Mouse (Mus musculus) midbrain, embryonic 16.5 days (tissue): ENCODE measurements around the gene Myo1b. TPM values are rescaled to one million over a fixed set of nuclear protein-coding genes. Genes with fewer than 3 reads are reported as not detected.

Source experiments
- ATAC-seq: fragments of 200-750 bp; cut with Nextera tagmentation; 2 replicates; pipeline ENCODE4 v1.8.0; 2017; ENCODE audit warnings: moderate TSS enrichment
- H3K27ac ChIP-seq: fragments of 300-500 bp; sonication (generic); 2 replicates; pipeline ENCODE4 v1.5.1; 2014; ENCODE audit warnings: mild to moderate bottlenecking, low read length, mixed read lengths
- H3K27me3 ChIP-seq: fragments of 300-500 bp; sonication (generic); 2 replicates; pipeline ENCODE4 v1.6.1; 2014; ENCODE audit warnings: low read depth, low read length, mixed read lengths; ENCODE audit not compliant: control insufficient read depth, insufficient read depth
- H3K36me3 ChIP-seq: fragments of 300-500 bp; sonication (generic); 2 replicates; pipeline ENCODE4 v1.6.1; 2014; ENCODE audit warnings: mild to moderate bottlenecking, low read length, moderate library complexity, mixed read lengths; ENCODE audit not compliant: control insufficient read depth, insufficient read depth
- H3K4me1 ChIP-seq: fragments of 300-500 bp; sonication (generic); 2 replicates; pipeline ENCODE4 v1.6.1; 2014; ENCODE audit warnings: mild to moderate bottlenecking, low read length, mixed read lengths; ENCODE audit not compliant: control insufficient read depth, insufficient read depth
- H3K4me2 ChIP-seq: fragments of 300-500 bp; sonication (generic); 2 replicates; pipeline ENCODE4 v1.6.1; 2014; ENCODE audit warnings: mild to moderate bottlenecking, low read length, mixed read lengths
- H3K4me3 ChIP-seq: fragments of 300-500 bp; sonication (generic); 2 replicates; pipeline ENCODE4 v1.5.1; 2014; ENCODE audit warnings: low read depth, mild to moderate bottlenecking, low read length, moderate library complexity, mixed read lengths
- H3K9ac ChIP-seq: fragments of 300-500 bp; sonication (generic); 2 replicates; pipeline ENCODE4 v1.6.1; 2014; ENCODE audit warnings: low read depth, low read length, mixed read lengths
- H3K9me3 ChIP-seq: fragments of 300-500 bp; sonication (generic); replicated peaks from 2 replicates; pipeline ENCODE4 v1.6.1; 2014; ENCODE audit warnings: mild to moderate bottlenecking, low read length, mixed read lengths; ENCODE audit not compliant: control insufficient read depth, poor library complexity, severe bottlenecking
- WGBS: fragments of 180-500 bp; shearing (Covaris S2); extraction: QIAGEN DNeasy Blood & Tissue Kit; methylation state at CpG from one replicate; pipeline ENCODE4 v1.1.7; 2014; 5-methylcytosine and 5-hydroxymethylcytosine counted together
- polyA plus RNA-seq: library from polyadenylated mRNA; unstranded; fragments of >200 nt; fragmentation: Nextera tagmentation; extraction: Ambion mirVana; gene quantifications from 2 replicates; pipeline ENCODE4 v1.2.1, GENCODE M21; 2015

The Myo1b gene
- polyA plus RNA-seq, 1 experiment from 2014 or later = 57.6 TPM

- Histone ChIP-seq H3K27ac (no peak overlapping the region), H3K4me1 (peaks cover 2% of the 10 kb centered on the region; the same call in 1 of the 2 replicates), H3K4me2 (no peak overlapping the region), H3K9me3 (no peaks in the 10 kb centered on the region), H3K27me3 (no peaks in the 10 kb centered on the region), H3K9ac (no peak overlapping the region), H3K4me3 (no peak overlapping the region), H3K36me3 (no peaks in the 10 kb centered on the region)
- ATAC-seq = no peak
- 67% methylated on average over 9 of the region's 9 CpGs for WGBS
These were observed 27.6 kb downstream of the Myo1b start for GRCm38 (mm10) chr1:51888046-51888813.

- Histone ChIP-seq H3K27me3 (no peaks in the 10 kb centered on the region), H3K27ac (no peak overlapping the region), H3K9ac (no peak overlapping the region), H3K36me3 (no peaks in the 10 kb centered on the region), H3K9me3 (no peaks in the 10 kb centered on the region), H3K4me3 (no peak overlapping the region), H3K4me2 (no peak overlapping the region), H3K4me1 (peaks cover 2% of the 10 kb centered on the region; the same call in 1 of the 2 replicates)
- WGBS = 80% methylated on average over 8 of the region's 8 CpGs
- no peak for ATAC-seq
These were observed 30.4 kb downstream of the Myo1b start for GRCm38 (mm10) chr1:51885356-51885983.

- no peak overlapping the region for H3K9ac ChIP-seq
- H3K4me2 ChIP-seq = no peak overlapping the region
- H3K4me3 ChIP-seq = no peak overlapping the region
- H3K27me3 ChIP-seq = no peaks in the 10 kb centered on the region
- WGBS = 97% methylated on average over 2 of the region's 2 CpGs
- H3K36me3 ChIP-seq = no peaks in the 10 kb centered on the region
- ATAC-seq = no peak
- H3K27ac ChIP-seq = no peak overlapping the region
- H3K9me3 ChIP-seq = no peaks in the 10 kb centered on the region
- peaks cover 8% of the 10 kb centered on the region; the same call in 1 of the 2 replicates for H3K4me1 ChIP-seq
These were observed 32.7 kb downstream of the Myo1b start for GRCm38 (mm10) chr1:51883211-51883610.

GRCm38 (mm10) chr1:51882752-51883151, 33.1 kb downstream of the Myo1b start:
- no peaks in the 10 kb centered on the region for H3K27me3 ChIP-seq
- no peaks in the 10 kb centered on the region for H3K9me3 ChIP-seq
- no peaks in the 10 kb centered on the region for H3K36me3 ChIP-seq
- no peak overlapping the region for H3K4me3 ChIP-seq
- no peak overlapping the region for H3K4me2 ChIP-seq
- WGBS = 97% methylated on average over 10 of the region's 10 CpGs
- no peak for ATAC-seq
- peaks cover 6% of the 10 kb centered on the region; the same call in 1 of the 2 replicates for H3K4me1 ChIP-seq
- no peak overlapping the region for H3K9ac ChIP-seq
- no peak overlapping the region for H3K27ac ChIP-seq

- no peak overlapping the region for H3K9ac ChIP-seq
- WGBS = 61% methylated on average over 12 of the region's 12 CpGs
- H3K27ac ChIP-seq = no peak overlapping the region
- ATAC-seq = no peak
- H3K4me1 ChIP-seq = peaks cover 6% of the 10 kb centered on the region; the same call in 1 of the 2 replicates
- H3K4me2 ChIP-seq = no peak overlapping the region
- H3K9me3 ChIP-seq = no peaks in the 10 kb centered on the region
- H3K27me3 ChIP-seq = no peaks in the 10 kb centered on the region
- no peak overlapping the region for H3K4me3 ChIP-seq
- no peaks in the 10 kb centered on the region for H3K36me3 ChIP-seq
These were observed 35.7 kb downstream of the Myo1b start for GRCm38 (mm10) chr1:51879927-51880814.

GRCm38 (mm10) chr1:51879333-51879770, 36.5 kb downstream of the Myo1b start:
- H3K4me2 ChIP-seq = no peak overlapping the region
- no peak overlapping the region for H3K4me3 ChIP-seq
- H3K4me1 ChIP-seq = peaks cover 6% of the 10 kb centered on the region; the same call in 1 of the 2 replicates
- no peak overlapping the region for H3K9ac ChIP-seq
- H3K27me3 ChIP-seq = no peaks in the 10 kb centered on the region
- H3K36me3 ChIP-seq = no peaks in the 10 kb centered on the region
- H3K27ac ChIP-seq = no peak overlapping the region
- no peak for ATAC-seq
- 16% methylated on average over 9 of the region's 9 CpGs for WGBS
- H3K9me3 ChIP-seq = no peaks in the 10 kb centered on the region

GRCm38 (mm10) chr1:51875462-51876225, 40.2 kb downstream of the Myo1b start:
- Histone ChIP-seq H3K27ac (no peak overlapping the region), H3K4me3 (no peak overlapping the region), H3K27me3 (no peaks in the 10 kb centered on the region), H3K9ac (no peak overlapping the region), H3K4me2 (no peak overlapping the region), H3K4me1 (peaks cover 10% of the 10 kb centered on the region; the same call in 1 of the 2 replicates), H3K9me3 (no peaks in the 10 kb centered on the region), H3K36me3 (no peaks in the 10 kb centered on the region)
- WGBS = 92% methylated on average over 15 of the region's 15 CpGs
- no peak for ATAC-seq

GRCm38 (mm10) chr1:51872493-51873261, 43.2 kb downstream of the Myo1b start:
- Histone ChIP-seq H3K36me3 (no peaks in the 10 kb centered on the region), H3K27ac (no peak overlapping the region), H3K4me1 (0 out of 2 replicates have a peak, but pooled peaks cover 4% of the 10 kb centered on the region), H3K27me3 (no peaks in the 10 kb centered on the region), H3K9me3 (no peaks in the 10 kb centered on the region), H3K4me2 (no peak overlapping the region), H3K4me3 (no peak overlapping the region), H3K9ac (no peak overlapping the region)
- ATAC-seq = no peak
- WGBS = 82% methylated on average over 7 of the region's 7 CpGs
